Mouse (Mus musculus): ENCODE results near the gene Rin3. TPM values are rescaled to one million over a fixed set of nuclear protein-coding genes. Genes with fewer than 3 reads are reported as not detected.
A peak's percentile ranks its signal among the peaks of the same experiment; 100 is the strongest.

The Rin3 gene
- polyA plus RNA-seq, 1 experiment from 2014 or later = 10.3 TPM

DNA sequence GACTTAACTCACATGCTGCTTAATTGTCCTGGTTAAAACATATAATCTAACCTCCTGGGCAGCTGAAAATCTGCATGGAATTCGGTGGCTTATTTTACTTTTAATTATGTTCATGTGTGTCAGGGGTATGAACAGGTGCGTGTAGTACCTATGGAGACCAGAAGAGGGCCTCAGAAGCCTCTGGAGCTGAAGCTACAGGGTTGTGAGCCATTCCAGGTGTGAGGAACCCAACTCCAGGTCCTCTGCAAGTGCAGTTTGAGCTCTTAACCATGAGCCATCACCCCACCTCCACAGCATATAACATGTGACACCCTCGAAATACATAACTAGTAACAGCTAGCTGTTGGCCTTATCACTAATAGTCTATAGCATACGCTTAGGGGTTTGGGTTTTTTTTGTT, 109.1 kb downstream of the Rin3 start:
- no peaks in the 10 kb centered on the region for H3K9me3 ChIP-seq (replicated peaks)
- peaks cover 36% of the 10 kb centered on the region for H3K36me3 ChIP-seq
- no peaks in the 10 kb centered on the region for H3K4me1 ChIP-seq
- no peak overlapping the region for H3K4me2 ChIP-seq
- no peak overlapping the region for H3K27ac ChIP-seq
- WGBS (ENCODE audit: insufficient replicate concordance) = 55% methylated on average over 4 of the region's 4 CpGs
- no peaks in the 10 kb centered on the region for H3K27me3 ChIP-seq (replicated peaks)
- H3K4me3 ChIP-seq = no peak overlapping the region
- no peak overlapping the region for H3K9ac ChIP-seq
- no peak for ATAC-seq

DNA sequence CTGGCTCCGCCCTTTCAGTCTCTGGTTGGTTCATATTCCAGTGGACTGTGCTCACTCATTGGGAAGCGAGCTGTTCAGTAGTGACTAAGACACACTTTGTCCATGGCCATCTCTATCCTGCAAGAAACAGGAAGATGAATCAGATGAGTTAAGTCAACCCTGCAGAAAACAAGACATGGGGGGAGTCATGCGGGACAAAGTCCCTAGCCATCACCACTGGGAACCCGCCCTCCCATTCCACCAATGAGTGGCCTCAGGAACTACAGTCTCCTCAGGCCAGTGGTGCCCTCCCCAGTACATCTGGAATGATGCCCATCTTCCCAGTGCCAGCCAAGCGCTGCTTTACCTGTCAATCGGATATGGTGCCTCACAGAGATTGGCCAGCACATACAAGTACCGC, 111.6 kb downstream of the Rin3 start:
- 80% methylated on average over 7 of the region's 7 CpGs for WGBS (ENCODE audit: insufficient replicate concordance)
- no peak overlapping the region for H3K4me3 ChIP-seq
- H3K9ac ChIP-seq = no peak overlapping the region
- no peaks in the 10 kb centered on the region for H3K9me3 ChIP-seq (replicated peaks)
- no peak overlapping the region for H3K27ac ChIP-seq
- H3K4me2 ChIP-seq = no peak overlapping the region
- no peaks in the 10 kb centered on the region for H3K27me3 ChIP-seq (replicated peaks)
- H3K4me1 ChIP-seq = no peaks in the 10 kb centered on the region
- peaks cover 15% of the 10 kb centered on the region for H3K36me3 ChIP-seq
- ATAC-seq = no peak

DNA sequence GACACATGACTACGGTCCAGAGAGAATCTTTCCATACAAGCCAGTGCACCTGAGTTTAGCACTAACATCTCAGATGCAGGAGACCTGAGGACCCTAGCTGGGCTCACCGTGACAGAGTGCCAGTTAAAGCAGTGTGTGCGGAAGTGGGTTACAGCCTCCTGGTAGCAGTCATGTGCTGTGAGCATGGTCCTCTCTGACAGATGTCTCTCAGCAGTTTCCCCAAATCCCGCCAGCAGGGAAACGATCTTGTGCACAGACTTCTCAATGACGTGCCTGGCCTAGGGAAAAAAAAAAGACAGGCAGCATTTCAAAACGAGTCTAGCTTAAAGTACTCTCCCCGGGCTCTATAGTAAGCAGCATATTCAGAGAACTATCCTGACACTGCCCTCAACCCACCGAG, 112.7 kb downstream of the Rin3 start:
- no peak overlapping the region for H3K4me3 ChIP-seq
- 65% methylated on average over 9 of the region's 9 CpGs for WGBS (ENCODE audit: insufficient replicate concordance)

DNA sequence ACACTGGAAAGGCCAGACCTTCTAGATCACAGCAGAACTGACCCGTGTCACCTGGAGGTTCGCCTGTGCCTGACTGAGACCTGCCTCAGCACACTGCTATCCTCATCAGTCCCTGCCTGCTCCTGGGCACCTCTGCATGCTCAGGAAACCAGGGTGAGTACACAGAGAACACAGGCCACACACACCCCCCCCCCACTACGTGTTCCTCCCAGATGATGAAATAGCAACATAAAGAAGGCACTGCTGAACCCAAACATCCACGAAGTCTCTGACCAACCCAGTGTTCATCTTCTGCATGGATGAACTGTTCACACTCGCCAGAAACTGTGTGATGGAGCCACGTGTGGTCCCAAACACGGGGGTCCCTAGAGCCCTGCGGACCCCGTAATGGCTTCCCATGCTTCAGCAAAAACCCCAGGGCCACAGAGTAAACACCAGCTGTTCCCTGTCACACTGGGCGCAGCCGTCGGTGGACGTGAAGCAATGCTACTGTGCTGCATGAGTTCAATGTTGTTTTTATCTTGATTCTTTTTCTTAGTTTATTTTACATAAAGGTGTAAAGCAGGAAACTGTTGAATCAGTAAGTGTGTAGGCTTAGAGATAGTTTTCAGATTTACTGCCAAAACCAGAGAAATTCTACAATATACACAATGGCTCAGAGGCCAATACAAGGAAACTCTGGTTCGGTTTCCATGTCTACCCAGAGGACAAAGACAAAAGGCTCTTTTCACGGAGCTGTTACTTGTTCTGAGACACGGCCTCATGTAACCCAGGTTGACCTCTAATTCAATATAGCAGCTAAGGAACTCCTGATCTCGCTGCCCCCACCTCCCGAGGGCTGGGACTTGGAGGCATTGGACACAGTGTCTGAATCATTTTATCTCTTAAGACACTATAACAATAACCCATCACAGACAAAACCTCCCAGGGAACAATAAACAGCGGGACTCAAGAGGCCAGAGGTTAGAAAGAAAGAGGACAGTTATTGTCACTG, 113.4 kb downstream of the Rin3 start:
- ATAC-seq = no peak
- H3K4me1 ChIP-seq = no peaks in the 10 kb centered on the region
- no peak overlapping the region for H3K4me3 ChIP-seq
- H3K27ac ChIP-seq = no peak overlapping the region
- no peaks in the 10 kb centered on the region for H3K27me3 ChIP-seq (replicated peaks)
- H3K36me3 ChIP-seq = no peaks in the 10 kb centered on the region; the same call in 1 of the 2 replicates
- H3K4me2 ChIP-seq = no peak overlapping the region
- WGBS (ENCODE audit: insufficient replicate concordance) = 65% methylated on average over 19 of the region's 19 CpGs
- H3K9ac ChIP-seq = no peak overlapping the region
- no peaks in the 10 kb centered on the region for H3K9me3 ChIP-seq (replicated peaks)

More for the DNA sequence above, 112.7 kb downstream of the Rin3 start:
- Histone ChIP-seq H3K36me3 (peaks cover 4% of the 10 kb centered on the region), H3K27me3 (replicated peaks) (no peaks in the 10 kb centered on the region), H3K9me3 (replicated peaks) (no peaks in the 10 kb centered on the region), H3K4me1 (no peaks in the 10 kb centered on the region), H3K4me2 (no peak overlapping the region), H3K9ac (no peak overlapping the region), H3K27ac (no peak overlapping the region)
- ATAC-seq = no peak

DNA sequence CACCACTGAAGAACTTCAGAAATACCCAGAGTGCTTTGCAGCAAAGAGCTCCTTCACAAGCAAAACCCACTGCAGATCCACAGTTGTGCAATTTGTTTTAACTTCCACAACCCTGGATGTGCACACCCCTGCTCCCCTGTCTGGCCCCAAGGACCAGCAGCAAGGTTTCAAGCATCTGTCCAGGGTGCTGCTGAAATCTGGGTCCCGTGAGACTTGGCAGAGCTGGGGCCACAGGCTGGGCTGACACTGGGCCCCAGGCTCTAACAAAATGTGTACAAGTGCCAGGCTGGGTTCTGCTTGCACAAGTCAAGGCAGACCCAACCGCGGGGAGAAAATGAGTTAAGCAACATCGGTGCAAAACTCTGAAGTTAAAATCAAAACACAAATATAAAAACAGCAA, 115.7 kb downstream of the Rin3 start:
- no peaks in the 10 kb centered on the region for H3K4me1 ChIP-seq
- H3K4me2 ChIP-seq = no peak overlapping the region
- ATAC-seq = no peak
- H3K9me3 ChIP-seq (replicated peaks) = no peaks in the 10 kb centered on the region
- WGBS (ENCODE audit: insufficient replicate concordance) = 74% methylated on average over 4 of the region's 4 CpGs
- H3K27me3 ChIP-seq (replicated peaks) = no peaks in the 10 kb centered on the region
- H3K9ac ChIP-seq = no peak overlapping the region
- H3K36me3 ChIP-seq = no peaks in the 10 kb centered on the region
- H3K4me3 ChIP-seq = no peak overlapping the region
- H3K27ac ChIP-seq = no peak overlapping the region

DNA sequence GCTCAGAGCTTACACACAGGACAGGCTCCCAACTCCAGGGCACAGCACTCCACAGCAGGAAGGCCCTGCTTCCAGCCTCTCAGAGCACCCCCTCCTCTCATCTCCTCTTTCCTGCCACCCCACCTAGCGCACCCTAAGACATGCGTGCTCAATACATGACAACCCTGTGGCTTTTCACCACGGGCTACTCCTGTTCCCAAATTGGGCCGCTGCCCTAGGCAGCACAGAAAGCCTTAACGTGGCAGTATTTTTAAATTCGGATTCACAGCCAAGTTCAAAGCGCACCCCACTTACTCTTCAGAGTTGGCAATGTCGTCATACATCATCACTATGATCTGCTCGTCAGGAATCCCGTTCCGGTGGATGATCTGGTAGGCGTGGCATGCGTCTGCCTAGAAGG, 130.3 kb downstream of the Rin3 start:
- H3K4me2 ChIP-seq = no peak overlapping the region
- H3K36me3 ChIP-seq = no peaks in the 10 kb centered on the region
- peaks cover 6% of the 10 kb centered on the region; the same call in 1 of the 2 replicates for H3K4me1 ChIP-seq
- no peak for ATAC-seq
- WGBS (ENCODE audit: insufficient replicate concordance) = 87% methylated on average over 13 of the region's 13 CpGs
- H3K27ac ChIP-seq = no peak overlapping the region
- H3K9ac ChIP-seq = no peak overlapping the region
- no peak overlapping the region for H3K4me3 ChIP-seq
- no peaks in the 10 kb centered on the region for H3K9me3 ChIP-seq (replicated peaks)
- H3K27me3 ChIP-seq (replicated peaks) = no peaks in the 10 kb centered on the region

DNA sequence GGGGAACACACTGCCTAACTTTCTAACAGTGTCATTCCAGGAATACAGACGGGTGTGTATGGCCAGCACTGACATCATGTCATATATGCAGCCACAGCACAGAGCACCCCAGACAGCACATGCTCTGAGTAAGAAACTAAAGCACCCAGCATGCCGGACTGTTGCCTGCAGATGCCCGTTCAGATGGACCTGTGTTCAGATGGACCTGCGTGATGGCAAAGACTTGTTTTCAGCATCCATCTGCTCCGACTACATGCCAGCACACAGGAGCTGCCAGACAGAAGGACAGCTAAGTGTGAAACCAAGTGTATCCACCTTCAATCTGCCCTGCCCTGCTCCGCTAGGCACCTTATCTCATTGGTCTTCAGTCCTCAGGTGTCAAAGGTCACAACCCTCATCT, 131.8 kb downstream of the Rin3 start:
- Histone ChIP-seq H3K9ac (no peak overlapping the region), H3K27me3 (replicated peaks) (no peaks in the 10 kb centered on the region), H3K36me3 (no peaks in the 10 kb centered on the region), H3K27ac (no peak overlapping the region), H3K4me3 (no peak overlapping the region), H3K4me1 (peaks cover 13% of the 10 kb centered on the region), H3K9me3 (replicated peaks) (no peaks in the 10 kb centered on the region), H3K4me2 (no peak overlapping the region)
- ATAC-seq = no peak
- WGBS (ENCODE audit: insufficient replicate concordance) = 71% methylated on average over 6 of the region's 6 CpGs

DNA sequence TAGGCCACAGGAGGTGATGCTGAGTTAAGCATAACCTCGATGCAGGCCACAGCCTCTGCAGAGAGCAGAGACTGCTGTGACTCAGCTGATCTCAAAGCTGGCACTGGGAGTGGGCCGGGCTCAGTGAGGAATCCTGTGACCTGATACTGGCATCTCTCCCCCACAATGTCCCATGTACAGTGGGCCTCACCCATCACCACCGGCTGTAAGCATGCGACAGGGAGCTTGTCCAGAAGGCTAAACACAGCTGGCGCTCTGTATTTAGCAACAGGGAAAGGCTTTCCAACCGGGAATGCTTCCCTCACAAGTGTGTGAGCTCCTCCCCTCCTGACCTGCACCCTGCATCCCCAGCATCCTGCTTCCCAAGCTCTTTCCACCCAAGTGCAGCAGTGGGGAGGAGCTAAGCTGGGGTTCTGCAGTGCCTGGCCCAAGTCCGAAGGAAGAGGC, 133.6 kb downstream of the Rin3 start:
- Histone ChIP-seq H3K27ac (no peak overlapping the region), H3K27me3 (replicated peaks) (no peaks in the 10 kb centered on the region), H3K36me3 (no peaks in the 10 kb centered on the region), H3K4me1 (peaks cover 28% of the 10 kb centered on the region), H3K9me3 (replicated peaks) (no peaks in the 10 kb centered on the region), H3K4me3 (no peak overlapping the region), H3K9ac (no peak overlapping the region), H3K4me2 (no peak overlapping the region)
- ATAC-seq = no peak
- 58% methylated on average over 7 of the region's 7 CpGs for WGBS (ENCODE audit: insufficient replicate concordance)

DNA sequence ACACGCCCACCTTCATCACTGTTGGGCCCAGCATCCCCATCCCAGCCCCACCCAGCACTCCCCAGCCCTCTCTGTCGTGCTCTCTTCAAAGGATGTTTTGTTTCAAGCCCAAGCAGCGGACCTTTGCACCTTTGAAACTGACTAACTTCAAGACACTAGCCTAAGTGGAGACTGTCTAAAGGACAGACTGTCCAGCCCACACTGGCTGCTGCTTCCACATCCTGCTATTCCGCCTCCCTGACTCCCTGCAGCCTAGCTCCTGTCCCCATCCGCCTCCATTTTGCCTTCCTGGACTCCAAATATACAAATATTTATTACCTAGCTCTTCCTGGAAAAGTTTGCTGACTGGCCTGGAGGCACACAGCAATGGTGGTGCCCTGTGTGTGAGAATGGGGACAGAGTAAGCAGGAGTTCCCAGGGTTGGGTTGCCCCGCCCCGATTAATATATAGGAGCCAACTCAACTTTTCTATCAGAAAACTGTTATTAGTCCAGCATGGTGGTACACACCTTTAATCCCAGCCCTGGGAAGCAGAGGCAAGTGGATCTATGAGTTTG, 134.2 kb downstream of the Rin3 start:
- H3K4me1 ChIP-seq = peaks cover 34% of the 10 kb centered on the region
- no peak for ATAC-seq
- H3K9ac ChIP-seq = no peak overlapping the region
- no peak overlapping the region for H3K27ac ChIP-seq
- no peak overlapping the region for H3K4me3 ChIP-seq
- no peak overlapping the region for H3K4me2 ChIP-seq
- H3K9me3 ChIP-seq (replicated peaks) = no peaks in the 10 kb centered on the region
- H3K27me3 ChIP-seq (replicated peaks) = no peaks in the 10 kb centered on the region
- no peaks in the 10 kb centered on the region for H3K36me3 ChIP-seq
- 73% methylated on average over 7 of the region's 7 CpGs for WGBS (ENCODE audit: insufficient replicate concordance)

DNA sequence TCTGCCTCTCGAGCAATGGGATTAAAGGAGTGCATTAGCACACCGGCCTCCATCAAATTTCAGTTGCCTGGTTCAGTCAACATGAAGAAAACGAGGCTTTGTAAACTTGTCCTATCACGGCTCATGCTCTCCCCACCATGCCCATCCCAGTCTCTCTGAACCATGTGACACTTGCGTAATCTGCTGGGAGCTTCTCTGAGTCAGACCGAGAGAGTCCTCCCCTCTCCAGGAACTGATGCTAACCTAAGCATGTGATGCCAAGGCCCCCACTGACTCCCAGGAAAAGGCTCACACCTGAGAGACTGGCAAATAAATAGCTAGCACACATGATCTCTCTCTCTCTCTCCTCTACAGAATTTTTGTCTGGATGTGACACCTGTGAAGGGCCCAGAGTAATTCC, 134.9 kb downstream of the Rin3 start:
- Histone ChIP-seq H3K27ac (no peak overlapping the region), H3K4me1 (peaks cover 41% of the 10 kb centered on the region), H3K36me3 (no peaks in the 10 kb centered on the region), H3K9ac (no peak overlapping the region), H3K4me2 (no peak overlapping the region), H3K27me3 (replicated peaks) (no peaks in the 10 kb centered on the region), H3K4me3 (no peak overlapping the region), H3K9me3 (replicated peaks) (no peaks in the 10 kb centered on the region)
- no peak for ATAC-seq
- 71% methylated on average over 6 of the region's 6 CpGs for WGBS (ENCODE audit: insufficient replicate concordance)

DNA sequence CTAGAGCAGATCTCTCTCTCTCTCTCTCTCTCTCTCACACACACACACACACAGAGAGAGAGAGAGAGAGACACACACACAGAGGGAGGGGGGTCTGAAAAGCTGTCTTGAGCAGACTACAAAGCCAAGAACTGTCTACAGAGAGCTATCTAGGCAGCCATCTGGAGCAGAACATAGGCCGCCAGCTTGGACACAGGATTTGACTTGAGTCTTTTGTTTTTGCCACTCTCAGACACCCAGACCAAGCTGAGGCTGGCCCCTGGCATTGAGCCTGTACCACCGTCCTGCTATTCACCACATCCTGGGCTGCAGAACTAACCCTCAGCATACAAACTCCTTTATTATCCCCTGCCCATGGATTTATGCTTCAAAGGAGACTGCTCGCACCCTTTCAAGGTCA, 136.7 kb downstream of the Rin3 start:
- H3K4me2 ChIP-seq = no peak overlapping the region
- peaks cover 51% of the 10 kb centered on the region for H3K4me1 ChIP-seq
- H3K9me3 ChIP-seq (replicated peaks) = no peaks in the 10 kb centered on the region
- H3K36me3 ChIP-seq = no peaks in the 10 kb centered on the region
- 33% methylated on average over 3 of the region's 3 CpGs for WGBS (ENCODE audit: insufficient replicate concordance)
- no peak overlapping the region for H3K27ac ChIP-seq
- ATAC-seq = 0 out of 2 replicates have a peak, but pooled peaks have one; percentile 6
- H3K27me3 ChIP-seq (replicated peaks) = no peaks in the 10 kb centered on the region
- no peak overlapping the region for H3K9ac ChIP-seq
- no peak overlapping the region for H3K4me3 ChIP-seq

DNA sequence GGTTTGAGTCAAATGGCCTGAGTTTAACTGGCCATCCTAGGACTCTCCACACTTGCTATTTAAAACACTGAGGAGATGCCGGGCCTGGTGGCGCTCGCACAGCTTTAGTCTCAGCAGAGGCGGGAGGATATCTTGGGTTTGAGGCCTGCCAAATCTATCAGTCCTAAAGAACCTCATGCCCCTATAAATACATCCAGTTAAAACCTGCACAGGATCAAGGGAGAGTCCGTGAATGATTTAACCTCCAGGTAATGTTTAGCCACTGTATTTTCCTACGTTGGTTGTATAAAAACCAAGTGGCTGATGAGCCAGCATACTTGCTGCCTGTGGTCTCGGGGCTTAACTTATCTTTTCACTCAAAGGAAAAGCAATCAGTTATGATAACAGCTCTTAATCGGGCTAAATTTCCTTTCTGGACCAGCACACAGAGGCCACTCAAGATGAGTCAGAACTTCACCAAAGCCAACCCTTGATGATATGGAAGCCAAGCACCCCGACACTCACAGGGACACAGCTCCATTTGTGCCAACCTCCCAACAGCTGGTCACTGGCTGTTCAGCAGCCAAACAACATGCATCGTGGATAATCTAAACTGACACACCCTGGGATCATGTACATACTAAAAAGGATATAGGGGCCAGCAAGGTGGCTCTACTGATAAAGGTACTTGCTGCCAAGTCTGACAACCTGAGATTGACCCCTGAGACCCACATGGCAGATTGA, 137.5 kb downstream of the Rin3 start:
- peaks cover 59% of the 10 kb centered on the region for H3K4me1 ChIP-seq
- H3K27ac ChIP-seq = no peak overlapping the region
- no peaks in the 10 kb centered on the region for H3K9me3 ChIP-seq (replicated peaks)
- H3K36me3 ChIP-seq = no peaks in the 10 kb centered on the region
- no peaks in the 10 kb centered on the region for H3K27me3 ChIP-seq (replicated peaks)
- H3K4me2 ChIP-seq = peak overlapping the region; percentile 19; the same call in 1 of the 2 replicates
- no peak overlapping the region for H3K9ac ChIP-seq
- ATAC-seq = peak; percentile 83
- no peak overlapping the region for H3K4me3 ChIP-seq
- WGBS (ENCODE audit: insufficient replicate concordance) = 40% methylated on average over 10 of the region's 10 CpGs
